Mouse (Mus musculus): ENCODE results near the gene Slc24a4. TPM values are rescaled to one million over a fixed set of nuclear protein-coding genes. Genes with fewer than 3 reads are reported as not detected.

Slc24a4 gene
- not detected in 2 replicates for total RNA-seq (2023)

DNA sequence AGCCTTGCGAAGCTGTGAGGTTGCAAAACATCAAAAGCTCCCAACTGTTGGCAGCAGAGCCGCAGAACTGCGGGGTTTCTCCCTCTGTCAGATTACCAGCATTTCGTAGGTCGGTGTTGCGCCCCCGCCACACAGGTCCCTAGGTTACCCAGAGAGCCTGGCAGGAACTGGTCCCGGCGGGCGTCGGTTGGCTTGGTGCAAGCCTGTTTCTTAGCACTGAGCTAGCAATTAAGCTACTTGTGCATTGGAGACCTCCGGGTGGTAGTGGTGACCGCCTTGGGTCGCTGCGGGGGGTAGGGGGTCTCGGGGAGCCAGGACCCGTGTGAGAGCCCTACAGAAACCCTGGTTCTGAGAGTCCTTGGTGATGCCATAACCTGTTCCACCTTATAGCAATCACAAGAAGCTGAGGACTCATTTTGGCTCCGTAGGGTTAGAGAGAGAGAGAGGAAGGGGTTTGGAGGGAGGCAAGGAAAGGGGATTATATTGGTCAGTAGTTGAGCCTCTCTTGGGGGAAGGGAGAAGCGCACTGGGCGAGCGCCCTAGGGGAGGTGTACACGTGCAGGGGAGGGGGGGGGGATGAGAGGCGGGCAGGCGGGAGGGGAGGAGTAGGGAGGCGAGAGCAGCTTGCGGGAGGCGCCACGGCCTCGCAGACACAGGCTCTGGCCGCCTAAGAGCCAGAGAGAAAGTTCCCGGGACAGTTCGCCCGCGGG, at the start of gene Slc24a4:
Gene Slc24a4 (plus strand): TSS at position 653 of the 710 bp plus-strand sequence.

DNA sequence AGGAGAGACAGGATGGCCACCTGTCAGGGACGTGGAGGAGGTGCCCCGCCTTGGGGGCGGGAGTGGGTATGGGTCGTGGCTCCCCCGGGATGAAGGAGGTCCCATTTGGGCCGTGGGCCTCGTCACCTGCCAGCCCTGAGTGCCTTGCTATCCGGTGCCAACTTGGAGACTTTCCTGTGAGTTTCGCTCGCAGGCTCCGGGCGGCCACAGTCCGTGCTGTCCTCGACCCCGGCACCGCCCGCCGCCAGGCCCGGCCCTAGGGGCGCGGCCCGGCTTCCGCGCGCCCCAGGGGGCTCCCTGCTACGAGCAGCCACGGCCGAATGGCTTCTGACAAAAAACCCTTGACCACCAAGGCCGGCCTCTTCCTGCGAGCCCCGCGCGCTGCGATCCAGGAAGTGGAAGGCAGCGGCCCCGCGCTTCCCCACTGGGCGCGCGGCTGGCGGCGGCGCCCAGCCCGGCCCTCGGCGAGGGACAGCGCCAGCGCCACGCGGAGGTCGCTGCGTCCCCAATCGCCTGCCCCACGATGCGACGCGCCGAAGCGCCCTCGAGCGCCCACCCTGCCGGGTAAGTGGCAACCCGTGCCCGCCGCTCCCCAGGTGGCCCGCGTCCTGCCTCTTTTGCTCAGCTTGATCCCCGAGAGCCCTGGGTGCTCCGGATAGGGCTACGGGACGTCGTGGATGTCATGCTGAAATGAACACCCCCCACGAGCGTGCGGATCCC, 154.4 kb downstream of the Slc24a4 start, which contains the start of gene Rin3:
Gene Rin3 (plus strand): TSS at position 286 of the 720 bp plus-strand sequence.

Other genes with a start within 250 kb of the Slc24a4 start
- gene Trip11, start 215.5 kb upstream of the Slc24a4 start, total RNA-seq (2023), result 59.6 and 75.2 TPM in 2 replicates
- gene Atxn3, start 170.5 kb upstream of the Slc24a4 start, total RNA-seq (2023), result 24.5 and 33.1 TPM in 2 replicates
- 13.9 and 15.9 TPM in 2 replicates for gene Cpsf2, start 152.7 kb upstream of the Slc24a4 start, total RNA-seq (2023)
- gene Rin3, start 154.3 kb downstream of the Slc24a4 start, total RNA-seq (2023), result 301 and 347 TPM in 2 replicates